Mouse (Mus musculus) adrenal gland, postnatal 36 days (tissue): Measurements from ENCODE around the gene Catsper4. TPM values are rescaled to one million over a fixed set of nuclear protein-coding genes. Genes with fewer than 3 reads are reported as not detected.
A peak's percentile ranks its signal among the peaks of the same experiment; 100 is the strongest.
"Not testable (repeated sequence)": the region's sequence is repeated elsewhere in the genome, so short reads cannot be mapped to it uniquely, and the experiment has no call there.

Experiments
- DNase-seq, 2 experiments: peaks; one replicate each; pipeline ENCODE4 v3.0.0; 2021; ENCODE audit warnings: mixed read lengths in 1 of 2
- long read RNA-seq, 2 experiments: library from polyadenylated mRNA; stranded (forward); transcript quantifications; one replicate each; pipeline ENCODE4 v2.0.0; 2021; ENCODE audit warnings: borderline sequencing depth in 2 of 2
- total RNA-seq, 2 experiments: library from RNA; stranded (reverse); gene quantifications; 2 replicates each; pipeline ENCODE4 v1.2.3; 2021

Catsper4 gene
- not detected for total RNA-seq
- long read RNA-seq, experiment 1: 0 reads
- long read RNA-seq, experiment 2: 0 reads

GRCm38 (mm10) chr4:134227194-134227593, at the start of gene Catsper4:
Catsper4 (minus strand) TSS chr4:134227383.
- no peak for DNase-seq

DNA sequence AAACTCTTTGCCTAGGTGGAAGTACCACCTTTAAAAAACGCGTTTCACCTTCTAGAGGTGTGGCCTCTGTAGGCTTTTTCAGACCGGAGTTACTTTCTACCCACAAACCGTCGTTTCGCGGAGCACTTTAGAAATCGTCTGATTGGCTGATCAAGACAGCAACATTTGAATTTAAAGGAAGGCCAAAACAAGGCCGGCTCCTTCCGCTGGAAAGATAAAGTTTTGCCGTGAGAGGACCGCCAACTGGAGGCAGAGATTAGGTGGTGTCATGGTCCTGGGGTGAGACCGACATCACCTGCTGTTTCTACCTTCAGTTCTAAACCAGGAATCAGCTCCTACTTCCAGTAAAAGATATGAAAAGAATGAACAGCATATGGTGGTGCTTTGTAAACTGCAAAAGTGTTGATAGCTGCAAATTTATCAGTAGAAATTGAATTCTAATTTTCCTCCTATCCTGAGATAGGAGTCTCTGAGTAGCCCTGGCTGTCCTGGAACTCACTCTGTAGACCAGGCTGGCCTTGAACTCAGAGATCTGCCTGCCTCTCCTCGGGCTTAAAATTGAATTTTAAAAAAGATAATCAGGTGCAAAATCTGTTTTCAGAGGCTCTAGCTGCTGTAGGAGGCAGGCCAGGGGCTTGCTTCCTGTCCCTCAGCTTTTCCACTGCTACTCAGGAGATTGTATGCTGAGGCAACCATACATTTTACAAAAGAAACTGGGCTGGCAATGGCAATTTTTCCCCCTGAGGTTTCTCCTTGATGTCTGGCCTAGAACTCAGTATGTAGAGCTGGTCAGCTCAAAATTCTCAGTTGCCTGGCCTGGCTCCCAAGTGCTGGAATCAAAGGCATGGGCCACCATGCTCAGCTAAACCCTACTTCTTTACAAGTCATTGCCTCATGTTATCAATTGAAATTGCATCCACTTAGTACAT, 46.5 kb upstream of the Catsper4 start:
- peak in 1 of 2 experiments; percentile 28 for DNase-seq

DNA sequence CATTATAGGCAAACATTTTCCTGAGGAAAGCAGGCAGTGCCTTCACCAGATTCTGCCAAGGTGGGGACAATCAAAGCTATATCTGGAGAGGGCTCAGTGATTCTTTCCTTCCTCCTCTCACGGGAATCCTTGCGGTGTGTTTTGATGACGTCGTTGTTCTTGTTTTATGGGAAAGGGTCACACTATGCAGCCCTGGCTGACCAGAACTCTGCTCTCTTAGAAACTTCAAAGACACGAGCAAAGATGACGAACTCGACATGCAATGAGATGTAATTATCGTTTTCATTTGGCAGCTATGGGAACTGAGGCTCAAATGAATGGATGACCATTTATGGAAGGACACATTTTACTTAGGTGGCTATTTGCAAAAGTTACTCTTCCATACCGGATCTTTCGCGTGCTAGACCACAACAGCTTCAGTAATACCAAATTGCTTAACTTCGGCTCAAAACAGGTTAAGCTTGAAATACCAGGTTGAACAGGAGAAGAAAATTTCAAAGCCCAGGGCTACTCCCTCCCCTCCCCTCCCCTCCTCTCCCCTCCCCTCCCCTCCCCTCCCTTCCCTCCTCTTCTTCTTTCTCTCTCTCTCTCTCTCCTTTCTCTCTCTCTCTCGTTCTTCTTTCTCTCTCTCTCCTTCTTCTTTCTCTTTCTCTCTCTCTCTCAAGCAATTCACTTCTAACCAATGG, 45.7 kb upstream of the Catsper4 start:
- no peak for DNase-seq

DNA sequence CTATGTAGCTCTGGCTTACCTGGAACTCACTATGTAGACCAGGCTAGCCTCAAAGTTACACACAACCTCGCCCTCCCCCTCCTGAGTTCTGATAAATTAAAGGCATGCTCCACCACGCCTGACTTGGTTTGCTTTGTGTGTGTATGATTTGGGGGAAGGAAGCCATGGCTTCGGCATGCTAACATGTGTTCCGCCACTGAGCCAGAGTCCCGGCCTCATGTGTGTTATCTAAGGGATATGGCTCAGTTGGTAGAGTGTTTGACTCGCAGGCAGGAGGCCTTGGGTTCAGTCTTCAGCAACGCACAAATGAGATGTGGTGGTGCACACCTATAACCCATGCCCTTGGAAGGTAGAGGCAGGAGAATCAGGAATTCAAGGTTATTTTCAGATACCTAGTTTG, 44.8 kb upstream of the Catsper4 start:
- no peak for DNase-seq

DNA sequence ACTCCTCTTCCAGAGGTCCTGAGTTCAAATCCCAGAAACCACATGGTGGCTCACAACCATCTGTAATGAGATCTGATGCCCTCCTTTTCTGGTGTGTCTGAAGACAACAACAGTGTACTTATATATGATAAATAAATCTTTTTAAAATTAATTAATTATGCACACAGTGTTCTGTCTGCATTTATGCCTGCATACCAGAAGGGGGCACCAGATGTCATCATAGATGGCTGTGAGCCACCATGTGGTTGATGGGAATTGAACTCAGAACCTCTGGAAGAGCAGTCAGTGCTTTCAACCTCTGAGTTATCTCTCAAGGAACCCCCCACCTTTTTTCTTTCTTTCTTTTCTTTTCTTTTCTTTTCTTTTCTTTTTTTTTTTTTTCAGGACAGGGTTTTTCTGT, 42.4 kb upstream of the Catsper4 start:
- not testable (repeated sequence) for DNase-seq

DNA sequence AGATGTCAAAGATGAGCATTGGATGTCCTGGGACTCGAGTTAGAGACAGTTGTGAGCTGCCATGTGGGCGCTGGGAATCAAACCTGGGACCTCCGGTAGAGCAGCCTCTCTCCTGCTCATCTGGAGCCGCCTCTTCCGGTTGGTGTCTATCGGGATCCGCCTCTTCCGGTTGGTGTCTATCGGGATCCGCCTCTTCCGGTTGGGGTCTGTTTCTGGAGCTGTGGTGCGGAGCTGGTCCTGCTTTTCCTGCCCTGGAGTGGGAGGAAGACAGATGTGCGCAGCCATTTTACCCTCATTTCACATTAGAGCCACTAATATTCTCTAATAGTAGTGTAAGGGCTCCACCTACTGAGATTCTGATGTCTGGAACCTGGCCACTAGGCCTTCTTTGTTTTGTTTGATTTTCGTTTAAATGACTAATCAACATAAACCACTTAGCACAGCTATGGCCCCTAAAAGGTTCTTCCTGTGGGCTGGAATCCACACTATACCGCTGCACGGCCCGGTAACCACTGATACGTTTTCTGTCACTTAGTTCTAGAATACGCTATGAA, 41.0 kb upstream of the Catsper4 start:
- no peak for DNase-seq

- no peak for DNase-seq
Observed at GRCm38 (mm10) chr4:134265860-134266585, 38.8 kb upstream of the Catsper4 start.

DNA sequence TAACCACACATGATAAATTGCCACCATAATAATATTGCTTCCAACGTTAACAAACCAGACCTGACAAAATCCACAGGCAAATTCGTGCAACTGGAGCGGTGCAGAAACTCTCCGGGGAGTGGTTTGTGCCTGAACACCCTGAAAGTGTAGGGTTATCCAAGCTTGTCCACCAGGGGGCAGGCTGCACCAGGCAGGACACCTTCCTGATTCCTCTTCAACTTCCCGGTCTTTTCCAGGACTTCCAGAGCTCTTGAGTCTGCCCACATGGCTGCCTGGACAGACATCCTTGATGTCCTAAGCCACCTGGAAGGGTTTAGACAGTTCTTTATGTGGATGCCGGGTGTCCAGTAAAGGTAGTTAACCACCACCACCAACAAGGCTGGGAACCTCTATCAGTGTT, 36.0 kb upstream of the Catsper4 start:
- peak; percentile 74 to 88 for DNase-seq

GRCm38 (mm10) chr4:134258354-134258753, 31.2 kb upstream of the Catsper4 start:
- no peak for DNase-seq

- no peak for DNase-seq
Observed at GRCm38 (mm10) chr4:134257198-134258009, 30.2 kb upstream of the Catsper4 start.

- DNase-seq: peak; percentile 41 to 53
Observed at GRCm38 (mm10) chr4:134256407-134257197, 29.4 kb upstream of the Catsper4 start.

GRCm38 (mm10) chr4:134255854-134256253, 28.7 kb upstream of the Catsper4 start:
- peak; percentile 25 to 56 for DNase-seq

DNA sequence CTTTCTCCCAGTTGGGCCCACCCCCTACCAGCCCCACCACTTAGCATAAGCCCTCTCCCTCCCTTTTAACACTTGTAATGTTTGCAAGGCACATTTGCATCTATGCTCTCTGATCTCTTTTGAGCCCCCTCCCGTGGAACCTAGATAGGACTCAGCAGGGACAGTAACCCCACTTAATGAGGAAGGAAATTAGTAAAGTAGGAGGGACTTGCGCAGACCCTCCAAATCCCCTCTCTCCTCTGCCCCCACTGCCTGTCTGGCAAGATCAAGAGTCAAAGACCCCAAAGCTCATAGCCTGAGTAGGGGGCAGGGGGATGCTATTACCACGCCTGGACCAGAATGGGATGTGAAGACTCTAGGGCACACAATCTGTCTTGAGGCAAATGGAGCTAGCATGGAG, 27.7 kb upstream of the Catsper4 start:
- no peak for DNase-seq

DNA sequence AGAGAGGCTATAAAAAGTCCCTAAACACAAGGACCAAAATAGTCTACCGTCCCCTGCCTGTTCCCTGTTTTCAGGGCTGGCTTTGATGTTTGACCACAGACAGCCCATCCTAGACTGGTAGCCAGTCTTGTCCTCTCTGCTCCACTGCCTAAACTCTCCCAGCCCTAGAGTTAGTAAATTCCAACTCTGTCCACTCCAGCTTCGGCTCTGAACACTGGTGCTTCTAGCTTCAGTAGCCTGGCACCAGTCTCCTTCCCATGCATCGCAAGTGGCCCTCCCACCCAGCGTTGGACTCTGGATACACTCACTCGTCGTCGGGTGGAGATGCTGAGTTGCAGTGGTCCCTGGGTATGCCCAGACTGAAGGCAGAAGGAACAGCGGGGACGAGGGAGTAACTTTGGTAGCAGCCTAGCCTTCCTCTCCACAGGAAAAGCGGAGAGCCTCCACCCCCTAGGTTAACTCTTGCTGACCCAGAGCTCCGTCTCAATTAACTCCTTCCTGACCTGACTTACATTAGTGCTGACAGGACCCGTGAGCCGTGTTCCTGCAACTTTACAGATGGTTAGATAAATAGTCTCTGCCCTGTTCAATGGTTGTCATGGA, 26.6 kb upstream of the Catsper4 start, which contains the start of gene Grrp1:
Gene Grrp1, minus strand, starts transcription at position 385 of the 603 bp plus-strand sequence.
- DNase-seq: peak; percentile 23 to 37

GRCm38 (mm10) chr4:134252911-134253721, 25.9 kb upstream of the Catsper4 start:
- DNase-seq: peak; percentile 20 to 55

GRCm38 (mm10) chr4:134252131-134252910, 25.1 kb upstream of the Catsper4 start:
- peak in 1 of 2 experiments; percentile 41 for DNase-seq

GRCm38 (mm10) chr4:134251241-134252130, 24.3 kb upstream of the Catsper4 start:
- peak; percentile 34 to 45 for DNase-seq
